9 mouse cellular contexts compared by ENCODE assay signal in the genomic region with DNA sequence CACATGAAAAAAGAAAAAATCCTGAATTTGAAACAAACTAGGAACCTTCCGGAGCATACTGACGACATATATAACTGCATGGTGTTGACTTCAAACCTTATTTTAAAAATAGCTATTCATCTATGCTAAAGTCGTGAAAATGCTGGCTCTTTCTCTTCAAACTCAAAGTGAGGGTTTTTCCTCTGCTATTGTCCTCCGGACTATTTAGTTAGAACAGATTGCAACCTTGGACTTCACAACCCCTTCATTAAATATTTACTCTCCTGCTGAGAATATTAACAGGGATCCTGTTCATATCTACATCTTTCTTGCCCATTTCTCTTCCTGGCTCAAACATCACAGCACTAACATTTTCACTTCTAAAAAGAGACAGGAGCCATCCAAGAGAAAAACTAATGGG.
DNase-seq lines count a peak whose midpoint lies in the region; ATAC-seq and TF ChIP-seq lines count a peak whose summit lies in the region.
"Had no signal": no experiment of that assay in that cellular context is flagged by ENCODE, and none has a peak within 500 bp of the region (broad histone marks: within the 10 kb centered on the region; RNA-seq: fewer than 3 reads in every experiment).

No protein-coding gene starts in this region.

- peak overlapping the region; percentile 70 for H3K4me3 ChIP-seq in heart, embryonic 10.5 days
- H3K4me3 ChIP-seq in testis, adult 2 months (ENCODE audit: control insufficient read depth, low read depth, low read length): peak overlapping the region; percentile 88; the same call in 1 of the 2 replicates
- peak overlapping the region; percentile 63 for H3K4me3 ChIP-seq in liver, embryonic 12.5 days
- H3K4me3 ChIP-seq in stomach, postnatal 0 days (ENCODE audit: low read depth, low read length): peak overlapping the region; percentile 59

- no peak for TF ChIP-seq CTCF in testis, adult 2 months (IDR thresholded peaks at IDR 0.05; ENCODE audit: control insufficient read depth, insufficient read depth, insufficient replicate concordance, low read depth, low read length)
- no peak for TF ChIP-seq CTCF in stomach, postnatal 0 days (IDR thresholded peaks at IDR 0.05; ENCODE audit: low read depth)

- peak overlapping the region; percentile 72 for H3K4me2 ChIP-seq in liver, embryonic 12.5 days
- peak overlapping the region; percentile 66 for H3K4me2 ChIP-seq in stomach, postnatal 0 days (replicated peaks; ENCODE audit: low read depth)

- 6% methylated on average over 4 of the region's 4 CpGs for whole genome bisulfite sequencing in heart, embryonic 10.5 days
- 9% methylated on average over 4 of the region's 4 CpGs for WGBS in liver, embryonic 12.5 days (ENCODE audit: insufficient replicate concordance)
- WGBS in stomach, postnatal 0 days: 0% methylated on average over 4 of the region's 4 CpGs

- no peak for TF ChIP-seq EP300 in stomach, postnatal 0 days (optimal IDR thresholded peaks at IDR 0.05)

- no peaks in the 10 kb centered on the region for H3K36me3 ChIP-seq in heart, embryonic 10.5 days
- H3K36me3 ChIP-seq in testis, adult 2 months (ENCODE audit: control insufficient read depth, insufficient read depth, low read length): no peaks in the 10 kb centered on the region
- H3K36me3 ChIP-seq in liver, embryonic 12.5 days: no peaks in the 10 kb centered on the region
- H3K36me3 ChIP-seq in stomach, postnatal 0 days (ENCODE audit: control insufficient read depth, insufficient read depth, low read length): no peaks in the 10 kb centered on the region

- no peak overlapping the region for H3K27ac ChIP-seq in heart, embryonic 10.5 days
- no peak overlapping the region for H3K27ac ChIP-seq in testis, adult 2 months (ENCODE audit: control insufficient read depth, insufficient read depth, low read depth, low read length)
- no peak overlapping the region for H3K27ac ChIP-seq in liver, embryonic 12.5 days
- H3K27ac ChIP-seq in stomach, postnatal 0 days (replicated peaks): no peak overlapping the region

- peaks cover 43% of the 10 kb centered on the region for H3K27me3 ChIP-seq in heart, embryonic 10.5 days (ENCODE audit: insufficient read depth, poor library complexity, severe bottlenecking)
- no peaks in the 10 kb centered on the region for H3K27me3 ChIP-seq in testis, adult 2 months (ENCODE audit: control insufficient read depth, insufficient read depth, low read length)
- no peaks in the 10 kb centered on the region for H3K27me3 ChIP-seq in liver, embryonic 12.5 days (replicated peaks)
- H3K27me3 ChIP-seq in stomach, postnatal 0 days (ENCODE audit: control insufficient read depth, insufficient read depth, low read length): no peaks in the 10 kb centered on the region

- no peak for ATAC-seq in liver, embryonic 12.5 days
- ATAC-seq in stomach, postnatal 0 days (ENCODE audit: low FRiP score, low TSS enrichment): no peak

- no peaks in the 10 kb centered on the region for H3K4me1 ChIP-seq in heart, embryonic 10.5 days
- peaks cover 2% of the 10 kb centered on the region; the same call in 1 of the 2 replicates for H3K4me1 ChIP-seq in testis, adult 2 months (ENCODE audit: control insufficient read depth, insufficient read depth, low read length)
- H3K4me1 ChIP-seq in liver, embryonic 12.5 days: peaks cover 14% of the 10 kb centered on the region
- H3K4me1 ChIP-seq in stomach, postnatal 0 days (replicated peaks; ENCODE audit: control insufficient read depth, insufficient read depth): no peaks in the 10 kb centered on the region

- DNase-seq in heart, embryonic 10.5 days (ENCODE audit: low spot score): no peak
- DNase-seq in heart, adult 11 months: no peak
- no peak for DNase-seq in testis, postnatal 14 days (ENCODE audit: low spot score)
- no peak for DNase-seq in stomach, postnatal 0 days (ENCODE audit: low spot score)
- no peak for DNase-seq in cerebellum, postnatal 4 days (ENCODE audit: low spot score in 2 of 2)
- no peak for DNase-seq in MN1 (ENCODE audit: low spot score)
- DNase-seq: cerebellum, adult 8-10 months had no signal

- H3K9ac ChIP-seq in liver, embryonic 12.5 days: peak overlapping the region; percentile 70
- no peak overlapping the region; the same call in 1 of the 2 replicates for H3K9ac ChIP-seq in stomach, postnatal 0 days (ENCODE audit: low read length)

- no peak for TF ChIP-seq POLR2A in testis, adult 2 months (IDR thresholded peaks at IDR 0.05; ENCODE audit: control insufficient read depth, low read depth, low read length)

- H3K9me3 ChIP-seq in heart, embryonic 10.5 days: no peaks in the 10 kb centered on the region
- H3K9me3 ChIP-seq in liver, embryonic 12.5 days (replicated peaks): no peaks in the 10 kb centered on the region
- H3K9me3 ChIP-seq in stomach, postnatal 0 days (ENCODE audit: control insufficient read depth, low read length): no peaks in the 10 kb centered on the region
